Mouse (Mus musculus): Measurements from ENCODE around the gene Serac1.
"Not testable (repeated sequence)": the region's sequence is repeated elsewhere in the genome, so short reads cannot be mapped to it uniquely, and the experiment has no call there.

Serac1 gene

GRCm38 (mm10) chr17:6066021-6066420 lies 13.5 kb downstream of the Serac1 start:
- DNase-seq (ENCODE audit: extremely low spot score), result no peak

- DNase-seq (ENCODE audit: extremely low spot score), result no peak
Measured at GRCm38 (mm10) chr17:6063532-6063931, 16.0 kb downstream of the Serac1 start.

- no peak for DNase-seq (ENCODE audit: extremely low spot score)
Measured at GRCm38 (mm10) chr17:6062793-6063192, 16.7 kb downstream of the Serac1 start.

GRCm38 (mm10) chr17:6054934-6055355 lies 24.6 kb downstream of the Serac1 start:
- peak; percentile 77 for DNase-seq (ENCODE audit: extremely low spot score)

- no peak for DNase-seq (ENCODE audit: extremely low spot score)
Measured at GRCm38 (mm10) chr17:6052801-6053200, 26.7 kb downstream of the Serac1 start.

GRCm38 (mm10) chr17:6037507-6037906 lies 42.0 kb downstream of the Serac1 start:
- DNase-seq (ENCODE audit: extremely low spot score), result no peak

GRCm38 (mm10) chr17:6036872-6037271 lies 42.7 kb downstream of the Serac1 start:
- DNase-seq (ENCODE audit: extremely low spot score), result no peak

- no peak for DNase-seq (ENCODE audit: extremely low spot score)
Measured at GRCm38 (mm10) chr17:6036458-6036857, 43.1 kb downstream of the Serac1 start.

GRCm38 (mm10) chr17:6035661-6036060 lies 43.9 kb downstream of the Serac1 start:
- no peak for DNase-seq (ENCODE audit: extremely low spot score)

- no peak for DNase-seq (ENCODE audit: extremely low spot score)
Measured at GRCm38 (mm10) chr17:6025831-6026230, 53.7 kb downstream of the Serac1 start.

- DNase-seq (ENCODE audit: extremely low spot score), result not testable (repeated sequence)
Measured at GRCm38 (mm10) chr17:6021374-6021789, 58.2 kb downstream of the Serac1 start.

GRCm38 (mm10) chr17:6020636-6021035 lies 58.9 kb downstream of the Serac1 start:
- DNase-seq (ENCODE audit: extremely low spot score), result no peak

- no peak for DNase-seq (ENCODE audit: extremely low spot score)
Measured at GRCm38 (mm10) chr17:6019776-6020175, 59.8 kb downstream of the Serac1 start.

- DNase-seq (ENCODE audit: extremely low spot score), result no peak
Measured at GRCm38 (mm10) chr17:6018348-6018747, 61.2 kb downstream of the Serac1 start.

- no peak for DNase-seq (ENCODE audit: extremely low spot score)
Measured at GRCm38 (mm10) chr17:6017268-6017667, 62.3 kb downstream of the Serac1 start.

GRCm38 (mm10) chr17:6016213-6016780 lies 63.2 kb downstream of the Serac1 start:
- DNase-seq (ENCODE audit: extremely low spot score), result no peak

GRCm38 (mm10) chr17:6014985-6015384 lies 64.6 kb downstream of the Serac1 start:
- no peak for DNase-seq (ENCODE audit: extremely low spot score)

GRCm38 (mm10) chr17:6013079-6013478 lies 66.5 kb downstream of the Serac1 start:
- no peak for DNase-seq (ENCODE audit: extremely low spot score)

- no peak for DNase-seq (ENCODE audit: extremely low spot score)
Measured at GRCm38 (mm10) chr17:6009606-6010005, 69.9 kb downstream of the Serac1 start.

GRCm38 (mm10) chr17:6008590-6008989 lies 71.0 kb downstream of the Serac1 start:
- DNase-seq (ENCODE audit: extremely low spot score), result no peak

GRCm38 (mm10) chr17:6007902-6008301 lies 71.6 kb downstream of the Serac1 start:
- no peak for DNase-seq (ENCODE audit: extremely low spot score)

GRCm38 (mm10) chr17:6007101-6007780 lies 72.3 kb downstream of the Serac1 start:
- DNase-seq (ENCODE audit: extremely low spot score), result no peak

- peak; percentile 41 for DNase-seq (ENCODE audit: extremely low spot score)
Measured at GRCm38 (mm10) chr17:6005638-6006471, 73.7 kb downstream of the Serac1 start.

Measured in embryo, embryonic 9.5 days (tissue).